39 mouse cellular contexts compared by ENCODE assay signal in genomic region chr10:76505865-76506264, GRCm38 (mm10). TPM values are rescaled to one million over a fixed set of nuclear protein-coding genes. Genes with fewer than 3 reads are reported as not detected.
"Had no signal": no experiment of that assay in that cellular context is flagged by ENCODE, and none has a peak within 500 bp of the region (broad histone marks: within the 10 kb centered on the region; RNA-seq: fewer than 3 reads in every experiment).

No protein-coding gene starts in this region.

- H3K4me3 ChIP-seq: heart, adult 2 months; heart, embryonic 13.5 days; heart, embryonic 15.5 days; hindbrain, embryonic 13.5 days; hindbrain, embryonic 15.5 days; kidney, embryonic 15.5 days; limb, embryonic 13.5 days; limb, embryonic 15.5 days had no signal

- DNase-seq: gastrocnemius, postnatal 14 days; gastrocnemius, postnatal 36 days; heart, adult 2 months; heart, postnatal 14 days; heart, postnatal 36 days; kidney, adult 11 months; kidney, adult 2 months; kidney, adult 9 months; kidney, postnatal 14 days; kidney, postnatal 36 days; layer of hippocampus, adult 9-11 months; layer of hippocampus, postnatal 36 days; left cerebral cortex, postnatal 4 days had no signal

- H3K9ac ChIP-seq: heart, embryonic 13.5 days; heart, embryonic 15.5 days; hindbrain, embryonic 13.5 days; hindbrain, embryonic 15.5 days; kidney, embryonic 15.5 days; limb, embryonic 13.5 days; limb, embryonic 15.5 days had no signal

- H3K27me3 ChIP-seq: heart, embryonic 13.5 days; heart, embryonic 15.5 days; hindbrain, embryonic 13.5 days; hindbrain, embryonic 15.5 days; kidney, embryonic 15.5 days; limb, embryonic 13.5 days; limb, embryonic 15.5 days had no signal

- H3K4me1 ChIP-seq: heart, embryonic 13.5 days; heart, embryonic 15.5 days; hindbrain, embryonic 13.5 days; hindbrain, embryonic 15.5 days; kidney, embryonic 15.5 days; limb, embryonic 13.5 days; limb, embryonic 15.5 days had no signal

- ATAC-seq: hindbrain, postnatal 0 days; intestine, embryonic 16.5 days had no signal

- H3K9me3 ChIP-seq: heart, embryonic 13.5 days; heart, embryonic 15.5 days; hindbrain, embryonic 13.5 days; hindbrain, embryonic 15.5 days; kidney, embryonic 15.5 days; limb, embryonic 13.5 days; limb, embryonic 15.5 days had no signal

- H3K4me2 ChIP-seq: heart, embryonic 11.5 days; heart, embryonic 13.5 days; heart, embryonic 15.5 days; hindbrain, embryonic 13.5 days; hindbrain, embryonic 15.5 days; kidney, embryonic 15.5 days; limb, embryonic 13.5 days; limb, embryonic 15.5 days had no signal

- H3K27ac ChIP-seq: heart, adult 2 months; heart, embryonic 13.5 days; heart, embryonic 15.5 days; hindbrain, embryonic 13.5 days; hindbrain, embryonic 15.5 days; hindbrain, postnatal 0 days; kidney, embryonic 15.5 days; kidney, postnatal 0 days; limb, embryonic 13.5 days; limb, embryonic 15.5 days had no signal

RNA-seq across cellular contexts. Expression of gene Spatc1l, which starts 56.2 kb away (rescaled TPM):
- total RNA-seq: gastrocnemius, adult 18-20 months; gastrocnemius, adult 8-10 months; gastrocnemius, postnatal 14 days; gastrocnemius, postnatal 36 days; heart, adult 2 months; heart, postnatal 14 days; heart, postnatal 36 days; hematopoietic stem cell, adult 5-6 weeks; hindbrain, postnatal 0 days; layer of hippocampus, adult 18-20 months; layer of hippocampus, adult 8-10 months; layer of hippocampus, postnatal 14 days; layer of hippocampus, postnatal 36 days; left cerebral cortex, adult 18-20 months; left cerebral cortex, adult 8-10 months; left cerebral cortex, postnatal 10 days; left cerebral cortex, postnatal 25 days; left cerebral cortex, postnatal 4 days had no signal
- polyA plus RNA-seq: heart, embryonic 11.5 days; heart, embryonic 13.5 days; heart, embryonic 15.5 days; heart, postnatal 0 days; hindbrain, embryonic 11.5 days; hindbrain, embryonic 13.5 days; hindbrain, postnatal 0 days; intestine, embryonic 16.5 days; kidney, embryonic 15.5 days; kidney, postnatal 0 days; limb, embryonic 11.5 days; limb, embryonic 13.5 days; limb, embryonic 15.5 days had no signal

RNA-seq across cellular contexts. Expression of gene 2610028H24Rik, which starts 57.0 kb away (rescaled TPM):
- total RNA-seq: gastrocnemius, adult 8-10 months; hematopoietic stem cell, adult 5-6 weeks; hindbrain, postnatal 0 days; layer of hippocampus, adult 18-20 months; layer of hippocampus, postnatal 14 days; layer of hippocampus, postnatal 36 days; left cerebral cortex, adult 18-20 months; left cerebral cortex, adult 8-10 months; left cerebral cortex, postnatal 10 days; left cerebral cortex, postnatal 25 days; left cerebral cortex, postnatal 4 days had no signal
- polyA plus RNA-seq: heart, embryonic 11.5 days; heart, embryonic 13.5 days; heart, postnatal 0 days; hindbrain, embryonic 11.5 days; hindbrain, embryonic 13.5 days; hindbrain, embryonic 15.5 days; hindbrain, postnatal 0 days; intestine, embryonic 14.5 days; intestine, embryonic 16.5 days; kidney, embryonic 15.5 days; kidney, postnatal 0 days; large intestine, adult 2 months; limb, embryonic 11.5 days; limb, embryonic 13.5 days; limb, embryonic 15.5 days had no signal
